Mouse (Mus musculus): Measurements from ENCODE around the gene Acox3. TPM values are rescaled to one million over a fixed set of nuclear protein-coding genes. Genes with fewer than 3 reads are reported as not detected.

Gene Acox3
- polyA plus RNA-seq, 1 experiment: 82.6 TPM

DNA sequence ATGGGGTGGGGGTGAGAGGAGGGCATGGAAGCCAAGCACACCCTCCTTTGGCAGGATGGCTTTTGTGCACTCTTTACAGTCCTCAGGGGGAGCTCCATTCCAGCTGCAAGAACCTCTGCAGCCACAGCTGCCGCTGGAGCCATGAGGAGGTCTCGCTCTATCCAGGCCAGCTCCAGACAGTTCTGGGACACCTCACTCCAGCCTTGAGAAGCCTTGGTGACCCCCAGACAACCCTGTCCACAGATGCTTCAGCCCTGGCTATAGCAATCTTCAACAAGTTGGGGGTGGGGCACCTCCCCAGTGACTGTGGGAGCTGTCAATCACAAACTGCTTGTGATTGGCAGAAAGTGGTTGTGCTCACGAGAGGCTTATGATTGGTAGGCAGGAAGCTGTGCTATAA is 76.7 kb downstream of the Acox3 start:
- WGBS: 70% methylated on average over 3 of the region's 3 CpGs
- Histone ChIP-seq H3K27me3 (ENCODE audit: control insufficient read depth, insufficient read depth, low read length) (no peaks in the 10 kb centered on the region), H3K27ac (ENCODE audit: control insufficient read depth, insufficient read depth, low read length) (no peak overlapping the region), H3K36me3 (ENCODE audit: control insufficient read depth, insufficient read depth, low read length) (no peaks in the 10 kb centered on the region), H3K4me1 (replicated peaks; ENCODE audit: control insufficient read depth, insufficient read depth, low read length) (no peaks in the 10 kb centered on the region; the same call in 1 of the 2 replicates), H3K4me3 (ENCODE audit: control insufficient read depth, insufficient read depth, low read length) (no peak overlapping the region)
- TF ChIP-seq POLR2A (IDR thresholded peaks at IDR 0.05; ENCODE audit: control insufficient read depth, extremely low read depth, insufficient read depth, low read length, poor library complexity): no peak
- TF ChIP-seq CTCF (IDR thresholded peaks at IDR 0.05; ENCODE audit: borderline replicate concordance, control insufficient read depth, extremely low read depth, insufficient read depth, low read length, poor library complexity): no peak
- DNase-seq: no peak

DNA sequence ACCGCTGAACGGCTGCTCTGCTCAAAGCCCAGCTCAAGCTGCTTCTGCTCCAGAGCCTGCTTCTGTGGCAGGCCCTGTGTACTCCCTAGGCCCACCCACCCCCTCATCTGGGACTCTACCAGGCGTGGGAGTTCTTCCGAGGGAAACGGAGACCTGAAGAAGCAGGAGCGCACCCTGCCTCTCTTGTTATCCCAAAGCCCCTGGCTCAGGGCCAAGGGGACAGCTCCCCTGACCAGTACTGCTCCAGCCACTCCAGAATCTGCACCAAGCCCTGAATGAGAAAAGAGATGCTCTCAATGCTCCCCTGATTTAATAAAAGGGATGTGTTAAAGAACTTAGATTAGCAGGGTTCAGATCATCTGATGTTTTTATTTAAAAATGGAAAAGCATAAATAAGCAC is 78.4 kb downstream of the Acox3 start:
- no peaks in the 10 kb centered on the region for H3K27me3 ChIP-seq (ENCODE audit: control insufficient read depth, insufficient read depth, low read length)
- no peak overlapping the region for H3K4me3 ChIP-seq (ENCODE audit: control insufficient read depth, insufficient read depth, low read length)
- WGBS: 92% methylated on average over 6 of the region's 6 CpGs
- no peak overlapping the region for H3K27ac ChIP-seq (ENCODE audit: control insufficient read depth, insufficient read depth, low read length)
- DNase-seq: no peak
- TF ChIP-seq CTCF (IDR thresholded peaks at IDR 0.05; ENCODE audit: borderline replicate concordance, control insufficient read depth, extremely low read depth, insufficient read depth, low read length, poor library complexity): no peak
- TF ChIP-seq POLR2A (IDR thresholded peaks at IDR 0.05; ENCODE audit: control insufficient read depth, extremely low read depth, insufficient read depth, low read length, poor library complexity): no peak
- H3K4me1 ChIP-seq (replicated peaks; ENCODE audit: control insufficient read depth, insufficient read depth, low read length): no peaks in the 10 kb centered on the region
- H3K36me3 ChIP-seq (ENCODE audit: control insufficient read depth, insufficient read depth, low read length): no peaks in the 10 kb centered on the region

DNA sequence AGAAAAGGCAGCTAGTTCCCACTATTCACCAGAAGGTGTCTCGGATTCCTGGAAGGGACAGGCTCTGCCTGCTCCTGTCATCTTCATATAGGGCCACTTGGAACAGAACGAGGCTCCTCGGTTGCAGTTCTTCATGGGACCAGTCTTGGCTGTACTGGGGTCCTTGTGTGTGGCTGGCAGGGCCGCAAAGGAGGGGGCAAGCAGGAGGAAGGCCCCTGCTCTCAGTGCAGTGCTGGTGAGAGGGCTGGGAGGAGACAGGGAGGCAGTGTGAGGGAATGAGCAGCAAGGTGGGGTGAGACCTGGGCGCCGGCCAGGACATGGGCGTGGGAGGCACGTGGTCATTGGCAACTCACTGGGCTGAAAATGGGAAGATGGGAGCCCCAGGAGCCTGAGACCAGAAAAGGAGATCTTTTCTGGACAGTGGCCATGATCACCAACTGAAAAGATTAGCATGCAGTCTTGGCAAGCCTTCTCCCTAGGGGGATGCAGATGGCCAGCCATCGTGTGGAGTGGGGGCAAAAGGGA is 79.2 kb downstream of the Acox3 start:
- Histone ChIP-seq H3K4me3 (ENCODE audit: control insufficient read depth, insufficient read depth, low read length) (no peak overlapping the region), H3K27me3 (ENCODE audit: control insufficient read depth, insufficient read depth, low read length) (no peaks in the 10 kb centered on the region), H3K4me1 (replicated peaks; ENCODE audit: control insufficient read depth, insufficient read depth, low read length) (no peaks in the 10 kb centered on the region), H3K27ac (ENCODE audit: control insufficient read depth, insufficient read depth, low read length) (no peak overlapping the region), H3K36me3 (ENCODE audit: control insufficient read depth, insufficient read depth, low read length) (no peaks in the 10 kb centered on the region)
- no peak for DNase-seq
- 94% methylated on average over 9 of the region's 9 CpGs for WGBS
- TF ChIP-seq POLR2A (IDR thresholded peaks at IDR 0.05; ENCODE audit: control insufficient read depth, extremely low read depth, insufficient read depth, low read length, poor library complexity) (no peak), CTCF (IDR thresholded peaks at IDR 0.05; ENCODE audit: borderline replicate concordance, control insufficient read depth, extremely low read depth, insufficient read depth, low read length, poor library complexity) (no peak)

Other genes starting within 250 kb of the Acox3 start
- gene Hmx1, start 193.9 kb upstream of the Acox3 start, polyA plus RNA-seq (2012; rRNA removed): 0.24 and 0.80 TPM in 2 replicates
- 1.0 and 1.6 TPM in 2 replicates for gene Cpz, start 57.3 kb upstream of the Acox3 start, polyA plus RNA-seq (2012; rRNA removed)
- 9.2 and 9.8 TPM in 2 replicates for gene Trmt44, start 8.0 kb upstream of the Acox3 start, polyA plus RNA-seq (2012; rRNA removed)
- 24.1 and 37.3 TPM in 2 replicates for gene Htra3, start 96.7 kb downstream of the Acox3 start, polyA plus RNA-seq (2012; rRNA removed)
- 4.4 and 5.2 TPM in 2 replicates for gene Sh3tc1, start 156.9 kb downstream of the Acox3 start, polyA plus RNA-seq (2012; rRNA removed)
- gene Ablim2, start 174.8 kb downstream of the Acox3 start, polyA plus RNA-seq (2012; rRNA removed): 4.0 and 4.5 TPM in 2 replicates